Mouse (Mus musculus): ENCODE measurements around the gene Sost.

The Sost gene

GRCm38 (mm10) chr11:101950021-101950420 lies 16.8 kb downstream of the Sost start:
- in situ Hi-C loops (cut with MboI, MseI): no loop called here

DNA sequence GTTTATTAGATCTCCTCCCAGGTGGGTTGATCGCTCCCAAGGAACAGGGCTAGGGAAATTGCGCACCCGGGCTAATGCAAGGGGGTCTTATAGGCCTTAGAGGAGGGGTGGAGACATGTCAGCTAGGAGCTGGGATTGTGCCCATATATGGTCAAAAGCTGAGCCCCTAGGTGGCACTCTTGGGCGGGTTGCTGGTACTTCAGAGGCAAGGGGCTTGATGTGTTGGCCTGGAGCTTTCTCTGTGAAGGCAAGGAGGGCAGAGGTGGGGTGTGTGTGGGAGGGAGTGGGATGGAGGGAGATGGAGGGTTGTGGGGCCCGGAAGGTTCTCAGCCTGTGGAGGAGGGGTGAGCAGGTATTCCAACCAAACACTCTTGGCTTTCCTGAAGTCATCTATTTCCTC lies 20.3 kb downstream of the Sost start:
- in situ Hi-C loops (cut with MboI, MseI): no loop called here

DNA sequence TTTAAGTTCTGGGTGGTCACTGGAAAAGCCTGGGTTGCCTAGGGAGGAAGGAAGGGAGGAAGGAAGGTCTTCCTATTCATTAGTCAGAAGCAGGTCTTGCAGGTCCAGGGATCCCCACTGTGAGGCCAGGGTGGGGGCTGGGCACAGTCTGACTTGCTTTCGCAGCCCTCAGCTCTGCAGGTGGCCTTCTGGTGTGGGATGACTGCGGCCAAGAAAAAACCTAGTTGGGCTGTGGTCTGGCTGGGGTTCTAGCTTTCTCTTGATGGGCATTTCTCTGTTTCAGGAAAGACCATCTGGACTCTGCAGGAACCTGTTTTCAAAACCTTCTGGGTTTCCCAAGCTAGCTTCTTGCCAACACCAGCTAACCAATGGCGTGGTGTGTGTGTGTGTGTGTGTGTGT lies 23.8 kb downstream of the Sost start:
- in situ Hi-C loops (cut with MboI, MseI): no loop called here

- in situ Hi-C loops (cut with MboI, MseI): loop anchor here (10.0 kb wide), 1 partner anchor 528 kb away; no protein-coding TSS in a partner anchor
Observed at GRCm38 (mm10) chr11:101937108-101937507, 29.7 kb downstream of the Sost start.

GRCm38 (mm10) chr11:101936421-101936820 lies 30.4 kb downstream of the Sost start:
- in situ Hi-C loops (cut with MboI, MseI): loop anchor here (10.0 kb wide), 1 partner anchor 528 kb away; no protein-coding TSS in a partner anchor

DNA sequence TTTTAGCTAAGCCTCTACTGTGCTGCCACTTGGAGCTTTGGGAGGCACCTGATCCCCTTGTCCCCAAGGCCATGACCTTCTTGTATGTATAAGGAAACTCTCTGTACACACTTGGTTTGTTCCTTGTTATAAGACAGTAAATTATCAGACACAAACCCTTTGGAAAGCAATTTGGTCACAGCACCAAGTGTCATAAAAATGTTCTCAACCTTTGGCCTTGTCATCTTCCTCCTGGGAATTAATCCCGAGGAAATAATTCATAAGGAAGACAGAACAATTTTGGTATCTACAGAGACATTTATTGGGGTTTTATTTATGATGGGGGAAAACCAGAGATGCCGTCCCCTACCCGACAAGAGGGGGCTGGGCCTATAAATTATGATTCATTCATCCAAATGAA lies 31.1 kb downstream of the Sost start:
- in situ Hi-C loops (cut with MboI, MseI): loop anchor here (10.0 kb wide), 1 partner anchor 529 kb away; no protein-coding TSS in a partner anchor

DNA sequence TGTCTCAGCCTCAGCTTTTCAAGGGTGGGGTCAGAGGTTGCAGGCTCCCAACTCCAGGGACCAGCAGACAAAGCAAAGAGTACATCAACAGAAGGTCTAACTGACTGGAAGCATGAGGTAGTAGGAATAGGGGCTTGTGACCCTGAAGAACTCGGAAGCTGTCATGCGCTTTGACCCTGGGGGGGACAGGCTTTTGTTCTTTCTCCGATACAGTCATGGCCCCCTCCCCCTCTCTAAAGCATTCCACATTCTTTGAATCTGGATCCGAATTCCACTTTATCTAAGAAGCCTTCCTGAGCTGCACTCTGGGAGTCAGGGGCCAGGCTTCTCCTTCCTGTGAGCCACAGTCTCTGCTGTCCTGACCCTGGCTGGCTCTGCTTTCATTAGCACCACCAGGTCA lies 34.8 kb downstream of the Sost start:
- in situ Hi-C loops (cut with MboI, MseI): loop anchor here (10.0 kb wide), 1 partner anchor 533 kb away; no protein-coding TSS in a partner anchor

DNA sequence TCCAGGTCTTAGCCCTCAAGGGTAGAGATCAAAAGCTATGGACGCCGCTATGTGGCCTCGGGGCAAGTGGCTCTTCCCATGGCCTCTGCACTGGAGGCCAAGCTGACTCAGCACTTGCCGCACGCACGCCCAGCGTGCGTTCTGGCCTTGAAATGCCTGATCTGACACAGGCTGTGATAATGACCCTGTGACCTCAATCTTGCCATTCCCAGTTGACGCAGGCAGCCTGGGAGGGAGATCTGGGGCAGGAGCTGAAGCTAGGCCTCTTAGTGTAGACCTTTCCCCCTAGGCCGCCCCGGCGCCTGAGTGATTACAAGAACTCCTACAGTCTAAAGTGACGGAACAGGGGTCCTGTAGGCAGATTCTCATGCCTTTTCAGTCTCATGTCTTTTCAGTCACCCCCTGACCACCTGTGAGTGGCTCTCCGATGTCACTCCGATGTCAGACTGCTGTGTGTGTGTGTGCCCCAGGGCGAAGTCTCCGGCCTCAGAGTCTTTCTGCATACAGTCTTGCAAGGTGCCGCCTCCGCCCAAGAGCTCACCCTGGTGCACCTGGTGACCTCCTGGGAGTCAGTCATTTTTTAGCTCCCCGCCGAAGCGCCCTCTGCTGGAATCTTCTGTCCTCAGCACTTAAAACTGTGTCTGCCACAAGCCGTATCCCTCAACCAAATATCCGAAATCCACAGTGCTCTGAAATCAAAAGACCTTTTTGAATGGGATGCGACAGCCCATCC lies 38.6 kb downstream of the Sost start:
- in situ Hi-C loops (cut with MboI, MseI): no loop called here

GRCm38 (mm10) chr11:101926951-101927589 lies 39.7 kb downstream of the Sost start:
- in situ Hi-C loops (cut with MboI, MseI): no loop called here

- in situ Hi-C loops (cut with MboI, MseI): no loop called here
Observed at GRCm38 (mm10) chr11:101925636-101926035, 41.2 kb downstream of the Sost start.

DNA sequence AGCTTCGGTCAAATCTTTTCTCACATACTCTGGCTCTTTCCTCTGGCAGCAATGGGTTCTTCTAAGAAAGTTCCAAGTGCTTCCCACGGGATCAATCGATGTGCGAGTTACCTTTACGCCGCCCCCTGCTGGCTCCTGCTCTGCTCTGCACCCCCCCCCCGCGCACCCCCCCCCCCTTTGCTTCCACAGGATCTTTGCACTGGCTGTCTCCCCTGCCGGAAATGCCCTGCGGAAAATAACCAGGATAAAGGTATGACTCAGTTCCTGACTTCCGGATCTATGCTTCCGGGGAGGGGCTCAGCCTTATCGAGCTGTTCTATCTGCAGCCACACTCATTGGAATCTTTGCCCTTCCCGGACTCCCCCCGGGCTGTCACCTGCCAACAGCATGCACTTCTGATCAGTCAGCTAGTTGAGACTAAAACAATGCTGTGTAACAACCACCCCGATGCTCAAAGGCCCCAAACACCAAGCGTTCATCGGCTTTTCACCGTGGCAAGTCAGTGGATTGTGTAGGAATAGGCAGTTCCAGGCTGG lies 42.3 kb downstream of the Sost start:
- in situ Hi-C loops (cut with MboI, MseI): loop anchor here (5.0 kb wide), 1 partner anchor 43 kb away; the partner anchor contains the start of gene Sost

DNA sequence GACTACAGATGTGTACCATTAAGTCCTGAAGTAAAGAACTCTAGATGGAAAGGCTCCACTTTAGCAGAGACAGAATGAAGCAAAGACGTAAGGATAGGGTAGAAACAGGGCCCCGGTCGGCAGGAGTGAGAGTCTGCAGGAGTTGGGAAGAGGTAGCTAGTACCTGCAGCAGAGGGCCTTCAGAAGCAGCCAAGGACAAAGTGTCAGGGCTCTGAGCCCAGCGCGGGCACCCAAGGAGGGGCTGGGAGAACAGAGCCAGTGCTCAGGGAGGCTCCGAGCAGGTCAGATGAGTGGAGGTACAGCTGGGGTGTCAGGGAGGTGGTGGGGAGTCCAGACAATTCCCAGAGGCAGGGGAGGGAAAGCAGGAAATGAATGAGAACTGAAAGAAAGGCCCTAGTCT lies 42.8 kb downstream of the Sost start:
- in situ Hi-C loops (cut with MboI, MseI): loop anchor here (5.0 kb wide), 1 partner anchor 43 kb away; the partner anchor contains the start of gene Sost

DNA sequence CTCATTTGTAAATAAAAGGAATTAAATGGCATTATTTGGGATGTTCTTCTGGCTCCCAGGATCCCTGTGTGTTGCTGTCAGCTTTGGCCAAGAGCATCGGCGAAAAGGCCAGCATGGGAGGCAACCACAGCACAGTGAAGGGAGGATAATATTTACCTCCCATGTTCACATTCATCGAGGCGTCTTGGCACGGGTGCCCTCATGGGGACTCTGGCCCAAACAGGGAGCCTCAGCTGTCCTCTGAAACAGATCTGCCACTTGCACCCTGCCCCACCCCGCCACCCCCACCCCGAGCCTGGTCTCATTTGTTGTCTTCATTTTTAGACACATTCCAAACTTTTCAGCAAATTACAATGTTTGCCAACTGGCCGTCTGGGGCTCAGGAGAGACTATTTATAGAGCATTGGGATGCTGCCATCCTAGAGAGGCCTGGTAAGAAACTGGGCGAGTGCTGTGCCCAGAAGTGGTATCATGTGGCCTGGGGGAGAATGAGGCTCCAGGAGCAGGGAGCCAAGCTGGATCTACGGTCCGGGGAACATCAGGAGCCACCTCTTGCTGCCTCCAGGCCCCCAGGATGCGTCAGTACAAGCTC lies 45.4 kb downstream of the Sost start:
- in situ Hi-C loops (cut with MboI, MseI): loop anchor here (5.0 kb wide), 1 partner anchor 46 kb away; the partner anchor contains the start of gene Sost

GRCm38 (mm10) chr11:101919660-101920059 lies 47.2 kb downstream of the Sost start:
- in situ Hi-C loops (cut with MboI, MseI): loop anchor here (5.0 kb wide), 1 partner anchor 48 kb away; the partner anchor contains the start of gene Sost

DNA sequence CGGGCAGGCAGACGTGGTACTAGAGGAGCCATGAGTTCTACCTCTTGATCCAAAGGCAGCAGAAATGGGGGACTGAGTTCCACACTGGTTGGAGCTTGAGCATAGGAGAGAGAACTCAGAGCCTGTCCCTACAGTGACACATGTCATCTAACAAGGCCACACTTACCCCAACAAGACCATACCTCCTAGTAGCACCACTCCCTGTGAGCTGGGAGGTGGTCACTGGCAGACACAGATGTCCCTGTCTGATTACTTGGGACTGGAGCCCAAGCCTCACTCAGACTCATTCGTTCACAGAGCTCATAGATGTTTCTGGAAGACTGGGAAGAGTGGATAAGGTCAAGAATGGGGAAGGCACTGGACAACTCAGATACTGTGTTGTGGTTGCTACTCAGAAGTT lies 48.2 kb downstream of the Sost start:
- in situ Hi-C loops (cut with MboI, MseI): no loop called here

DNA sequence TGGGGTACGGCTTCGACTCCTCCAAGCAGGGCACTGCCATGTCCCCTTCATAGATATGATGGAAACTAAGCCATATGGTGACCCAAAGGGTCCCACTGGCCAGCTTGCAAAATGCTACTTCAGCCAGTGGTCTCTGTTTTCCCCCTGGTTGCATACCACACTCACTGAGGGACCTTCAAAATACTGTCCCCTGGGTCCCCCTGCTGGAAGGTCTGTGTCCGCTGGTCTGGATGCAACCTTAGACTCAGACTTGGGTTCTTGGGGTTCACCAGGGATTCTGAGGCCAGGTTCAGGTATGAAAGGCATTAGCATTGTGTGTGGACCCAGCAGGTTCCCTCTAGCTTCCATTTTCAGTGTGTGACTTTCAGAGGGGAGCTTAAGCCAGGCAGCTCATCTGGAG lies 50.0 kb downstream of the Sost start:
- in situ Hi-C loops (cut with MboI, MseI): no loop called here

- in situ Hi-C loops (cut with MboI, MseI): loop anchor here (5.0 kb wide), 1 partner anchor 101 kb away; no protein-coding TSS in a partner anchor
Observed at GRCm38 (mm10) chr11:101913591-101913990, 53.2 kb downstream of the Sost start.
